Mouse (Mus musculus): ENCODE data around the gene Rgs7.

Rgs7 gene

DNA sequence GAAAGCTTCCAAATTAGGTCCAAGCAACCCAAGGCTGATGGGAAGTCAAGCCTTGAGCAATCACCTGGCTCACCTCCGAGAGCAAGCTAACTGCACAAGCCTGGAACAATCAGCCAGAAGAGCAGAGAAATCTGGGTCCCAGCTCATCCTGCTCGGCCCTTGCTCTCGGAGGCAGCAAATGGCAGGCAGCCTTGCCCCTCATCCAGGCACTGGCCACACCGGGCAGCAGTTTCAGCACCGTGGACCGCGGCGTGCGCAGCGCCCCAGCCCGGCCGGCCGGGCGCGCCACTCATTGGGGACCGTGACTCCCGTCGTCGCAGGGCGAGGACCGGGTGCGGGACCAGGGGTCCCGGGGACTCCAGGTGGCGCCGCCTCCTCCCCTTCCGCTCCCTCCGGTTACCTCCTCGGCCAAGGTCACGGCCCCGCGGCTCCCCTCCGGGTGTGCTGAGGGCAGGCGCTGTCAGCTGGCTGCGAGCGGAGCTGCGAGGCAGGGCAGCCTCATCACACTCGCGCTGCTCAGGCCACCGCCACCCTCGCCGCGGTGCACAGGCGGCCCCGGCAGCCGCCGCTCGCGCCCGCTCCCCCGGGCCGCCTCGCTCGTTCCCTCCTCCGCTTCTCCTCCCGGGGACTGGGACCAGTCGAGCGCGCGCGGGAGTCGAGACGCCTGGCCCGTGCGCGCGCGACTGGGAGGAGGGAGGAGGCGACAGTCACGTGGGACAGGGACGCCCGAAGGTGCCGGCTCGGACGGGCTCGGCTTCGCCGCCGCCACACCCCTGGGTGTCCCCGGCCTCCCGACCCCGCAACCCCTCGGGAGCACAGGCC lies at the start of gene Rgs7:
TSS of gene Rgs7 (minus strand) at position 640 of the 822 bp plus-strand sequence.
- DNase-seq (ENCODE audit: extremely low spot score, low read depth, low spot score), result no peak

DNA sequence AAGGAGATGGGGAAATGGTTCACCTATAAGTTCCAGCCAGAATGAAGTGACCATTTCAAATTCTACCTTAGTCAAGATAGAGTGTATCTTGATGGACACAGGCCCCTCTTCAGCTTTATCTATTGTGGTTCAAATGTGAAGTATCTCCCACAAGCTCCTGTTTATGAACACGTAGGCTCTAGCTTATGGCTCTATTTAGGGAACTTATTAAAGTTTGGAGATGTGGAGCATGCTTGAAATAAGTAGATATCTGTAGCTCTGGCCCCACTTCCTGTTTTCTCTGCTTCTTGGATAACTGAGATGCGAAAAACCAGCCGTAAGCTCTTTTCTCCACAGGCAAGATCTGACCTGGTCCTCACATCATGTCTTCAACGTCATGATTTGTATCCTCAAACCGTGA lies 48.4 kb upstream of the Rgs7 start:
- no peak for DNase-seq (ENCODE audit: extremely low spot score, low read depth, low spot score)

DNA sequence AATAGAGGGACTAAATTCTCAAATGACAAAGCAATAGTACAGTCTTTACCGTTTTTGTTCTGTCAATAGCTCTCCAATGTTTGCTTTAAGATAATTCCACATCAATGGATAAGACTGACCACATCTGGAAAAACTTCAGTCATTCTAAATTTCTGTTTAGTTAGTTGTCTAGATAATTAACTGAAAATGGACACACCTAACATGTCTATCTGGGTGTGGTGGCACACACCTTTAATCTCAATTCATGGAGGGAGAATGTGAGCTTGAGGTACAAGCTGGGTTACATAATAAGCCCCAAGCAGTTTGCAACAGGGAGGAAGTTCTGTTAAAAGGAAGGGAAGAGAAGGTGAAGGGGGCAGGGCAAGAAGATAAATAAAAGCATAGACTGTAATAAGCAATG lies 45.0 kb upstream of the Rgs7 start:
- no peak for DNase-seq (ENCODE audit: extremely low spot score, low read depth, low spot score)

DNA sequence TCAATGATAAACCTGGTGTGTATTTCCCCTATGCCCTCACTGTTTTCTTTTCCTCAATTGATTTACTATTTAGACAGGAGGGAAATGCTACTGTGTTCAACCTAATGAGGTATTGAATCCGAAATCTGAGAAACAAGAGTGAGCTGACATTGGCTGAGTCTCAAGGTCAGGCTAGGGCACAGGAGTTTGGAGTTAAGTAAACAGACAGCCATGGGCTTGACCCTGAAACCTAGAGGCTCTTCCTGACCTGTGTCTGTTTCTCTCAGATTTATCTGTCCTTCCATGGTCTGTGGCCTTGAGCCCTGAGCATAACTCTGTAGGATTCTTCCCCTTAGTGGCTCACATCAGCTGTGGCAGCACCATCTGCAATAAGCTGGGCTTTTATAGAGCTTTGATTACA lies 37.6 kb upstream of the Rgs7 start:
- no peak for DNase-seq (ENCODE audit: extremely low spot score, low read depth, low spot score)

DNA sequence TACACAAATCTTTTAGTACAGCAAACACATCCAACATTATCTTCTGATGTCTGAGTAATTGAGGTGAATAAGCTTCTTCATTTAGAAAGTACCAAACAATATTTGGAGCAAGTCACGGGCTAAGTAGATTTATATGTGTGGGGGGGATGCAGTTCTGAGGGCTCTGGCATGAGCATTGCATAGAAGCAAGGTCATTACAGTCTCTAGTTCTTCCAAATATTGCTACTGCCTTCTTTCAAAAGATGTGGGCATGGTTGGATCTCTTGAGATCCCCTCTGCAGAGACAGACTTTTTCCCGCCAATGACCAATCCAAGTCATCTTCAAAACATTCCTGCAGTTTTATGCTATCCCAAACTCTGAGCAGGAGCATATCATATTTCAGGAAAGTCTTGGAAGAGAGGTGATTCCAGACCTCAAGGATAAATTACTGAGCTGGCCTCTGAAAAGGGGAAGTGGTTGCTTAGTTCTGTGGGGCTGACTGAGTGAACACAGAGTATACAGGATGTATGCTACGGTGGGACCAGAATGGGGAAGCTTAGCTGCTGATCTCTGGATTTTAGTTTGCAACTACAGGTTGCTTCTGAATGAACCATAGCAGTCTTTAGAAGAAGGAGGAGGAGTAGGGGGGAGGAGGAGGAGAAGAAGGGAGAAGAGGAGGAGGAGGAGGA lies 32.5 kb upstream of the Rgs7 start:
- DNase-seq (ENCODE audit: extremely low spot score, low read depth, low spot score), result no peak

DNA sequence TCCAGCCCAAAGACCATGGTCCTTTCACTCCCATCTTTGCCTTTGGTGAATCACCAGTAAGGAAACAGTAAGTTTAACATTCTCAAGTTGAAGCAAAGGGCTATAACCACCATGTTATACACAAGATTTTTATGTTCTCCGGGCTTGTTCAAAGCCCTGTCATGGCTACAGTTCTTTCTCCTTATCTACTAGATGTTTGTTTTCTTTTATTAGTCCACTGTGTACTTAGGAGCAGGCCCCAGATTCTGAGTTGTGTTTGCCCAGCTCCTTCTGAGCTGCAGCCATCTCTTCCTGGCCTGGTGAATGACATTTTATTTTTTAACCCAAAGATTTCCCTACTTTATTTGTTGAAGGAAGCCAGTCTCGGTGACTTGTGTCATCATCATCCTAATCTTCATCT lies 31.3 kb upstream of the Rgs7 start:
- DNase-seq (ENCODE audit: extremely low spot score, low read depth, low spot score), result no peak

DNA sequence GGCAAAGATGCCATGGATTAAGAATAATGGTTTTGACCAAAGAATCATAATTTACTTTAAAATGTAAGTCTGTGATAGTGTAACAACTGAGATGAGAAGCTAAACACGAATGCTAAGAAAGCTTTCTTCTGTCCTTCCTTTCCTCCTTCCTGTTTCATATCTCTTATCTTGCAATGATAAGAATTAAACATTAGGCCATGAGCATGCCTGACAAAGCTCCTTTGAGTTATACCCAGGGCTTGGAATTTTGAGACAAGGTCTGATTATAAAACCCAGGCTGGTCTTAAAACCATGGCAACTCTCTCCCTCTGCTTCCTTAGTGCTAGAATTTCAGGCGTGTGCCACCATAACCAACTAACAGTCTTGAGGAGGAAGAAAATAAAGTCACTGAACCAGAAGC lies 22.2 kb upstream of the Rgs7 start:
- DNase-seq (ENCODE audit: extremely low spot score, low read depth, low spot score), result no peak

DNA sequence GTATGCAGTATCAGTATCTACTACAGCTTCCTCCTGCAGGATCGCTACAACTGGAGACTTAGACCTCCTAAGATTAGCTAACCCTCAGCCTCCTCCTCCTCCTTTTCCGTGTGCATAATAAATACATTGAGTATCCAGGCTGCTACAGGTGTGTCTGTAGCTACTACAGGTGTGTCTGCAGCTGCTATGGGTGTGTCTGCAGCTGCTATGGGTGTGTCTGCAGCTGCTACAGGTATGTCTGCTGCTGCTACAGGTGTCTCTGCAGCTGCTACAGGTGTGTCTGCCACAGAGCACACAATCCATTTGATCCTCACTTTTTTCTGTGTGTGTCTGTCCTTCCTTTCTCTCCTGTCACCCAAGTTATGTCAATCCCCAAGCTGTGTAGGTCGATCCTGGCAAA lies 19.9 kb upstream of the Rgs7 start:
- no peak for DNase-seq (ENCODE audit: extremely low spot score, low read depth, low spot score)

DNA sequence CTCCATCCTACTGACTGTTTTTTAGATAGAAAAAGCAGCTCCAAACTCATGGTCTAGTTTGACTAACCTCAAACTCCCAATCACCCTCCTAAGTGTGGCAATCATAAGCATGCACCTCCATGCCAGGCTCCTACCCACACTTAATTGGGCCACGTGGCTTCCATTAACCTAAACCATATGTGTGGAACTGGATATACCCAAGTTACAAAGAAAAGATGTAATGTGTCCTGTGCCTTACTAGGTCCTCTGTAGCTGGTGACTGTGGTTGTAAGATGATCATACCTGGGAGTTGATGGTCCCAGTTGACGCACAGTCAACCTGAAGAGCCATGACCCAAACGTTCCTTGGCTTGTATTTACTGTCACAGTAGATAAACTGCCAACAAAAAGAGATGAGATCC lies 17.7 kb upstream of the Rgs7 start:
- DNase-seq (ENCODE audit: extremely low spot score, low read depth, low spot score), result no peak

DNA sequence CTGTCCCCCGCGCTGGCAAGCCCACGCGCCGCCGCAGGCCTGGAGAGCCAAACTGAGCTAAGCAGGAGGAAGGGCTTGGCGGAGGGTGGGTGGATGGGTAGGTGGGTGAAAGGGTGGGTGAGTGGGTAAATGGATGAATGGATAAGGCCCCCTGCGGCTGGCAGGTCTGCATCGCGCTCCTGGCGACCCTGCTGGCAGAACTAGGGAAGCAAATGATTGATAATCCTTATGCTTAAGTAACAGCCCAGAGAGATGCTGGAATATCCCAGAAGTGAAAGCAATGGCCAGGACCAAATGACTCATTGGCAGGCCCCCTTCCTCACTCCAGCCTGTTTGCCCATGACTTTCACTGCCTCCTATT lies 363 bp upstream of the Rgs7 start:
- no peak for DNase-seq (ENCODE audit: extremely low spot score, low read depth, low spot score)

DNA sequence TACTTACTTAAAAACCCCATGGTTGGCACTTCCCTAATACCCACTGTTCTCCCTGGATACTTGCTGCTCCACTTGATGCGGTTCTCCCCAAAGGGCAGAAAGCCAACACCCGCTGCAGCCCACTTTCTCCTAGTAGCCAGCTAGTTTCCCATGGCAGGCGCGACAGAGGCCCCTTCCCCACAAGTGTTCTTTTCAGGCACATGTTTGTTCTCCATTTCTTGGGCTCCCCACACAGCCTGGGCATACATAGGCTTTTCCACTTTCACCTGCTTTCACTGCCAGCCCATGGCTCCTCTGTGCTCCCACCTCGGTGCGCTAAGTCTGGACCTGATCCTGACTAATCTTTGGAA lies 814 bp downstream of the Rgs7 start:
- no peak for DNase-seq (ENCODE audit: extremely low spot score, low read depth, low spot score)

DNA sequence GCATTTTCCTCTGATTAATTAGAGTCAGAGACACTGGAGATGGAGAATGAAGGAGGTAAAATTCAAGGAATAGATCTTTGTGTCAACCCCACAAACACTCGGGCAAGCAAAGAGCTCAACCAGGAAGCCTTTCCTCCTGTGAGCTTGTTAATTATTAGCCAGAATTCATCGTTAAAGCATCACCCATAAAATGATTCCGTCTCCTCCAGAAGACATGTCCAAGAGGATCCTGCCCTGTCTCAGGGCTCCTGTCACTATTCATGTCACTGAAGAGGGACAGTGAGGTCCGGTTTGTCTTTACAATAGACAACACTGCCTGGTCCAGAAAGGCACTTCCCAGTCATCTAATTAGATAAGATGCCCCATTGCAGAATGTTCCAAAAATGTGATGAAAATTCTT lies 7.2 kb downstream of the Rgs7 start:
- DNase-seq (ENCODE audit: extremely low spot score, low read depth, low spot score), result no peak

DNA sequence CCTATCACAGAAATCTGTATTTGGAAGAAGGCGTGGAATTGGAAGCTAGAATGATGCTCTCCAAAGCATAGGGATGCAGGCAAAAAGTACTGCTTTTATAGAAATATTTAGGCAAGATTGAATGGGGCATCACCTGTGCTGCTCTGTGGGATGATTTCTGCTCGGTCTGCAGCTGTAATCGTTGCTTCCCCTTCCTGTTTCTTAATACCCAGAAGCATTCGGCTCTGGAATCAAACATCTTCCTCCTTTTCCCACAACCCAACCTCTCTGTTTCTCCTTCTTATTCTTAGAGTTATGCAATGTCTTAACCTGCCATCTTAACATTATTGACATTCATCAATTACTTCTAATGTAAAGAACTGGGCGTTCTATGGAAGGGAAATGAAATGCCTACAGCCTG lies 19.2 kb downstream of the Rgs7 start:
- no peak for DNase-seq (ENCODE audit: extremely low spot score, low read depth, low spot score)

DNA sequence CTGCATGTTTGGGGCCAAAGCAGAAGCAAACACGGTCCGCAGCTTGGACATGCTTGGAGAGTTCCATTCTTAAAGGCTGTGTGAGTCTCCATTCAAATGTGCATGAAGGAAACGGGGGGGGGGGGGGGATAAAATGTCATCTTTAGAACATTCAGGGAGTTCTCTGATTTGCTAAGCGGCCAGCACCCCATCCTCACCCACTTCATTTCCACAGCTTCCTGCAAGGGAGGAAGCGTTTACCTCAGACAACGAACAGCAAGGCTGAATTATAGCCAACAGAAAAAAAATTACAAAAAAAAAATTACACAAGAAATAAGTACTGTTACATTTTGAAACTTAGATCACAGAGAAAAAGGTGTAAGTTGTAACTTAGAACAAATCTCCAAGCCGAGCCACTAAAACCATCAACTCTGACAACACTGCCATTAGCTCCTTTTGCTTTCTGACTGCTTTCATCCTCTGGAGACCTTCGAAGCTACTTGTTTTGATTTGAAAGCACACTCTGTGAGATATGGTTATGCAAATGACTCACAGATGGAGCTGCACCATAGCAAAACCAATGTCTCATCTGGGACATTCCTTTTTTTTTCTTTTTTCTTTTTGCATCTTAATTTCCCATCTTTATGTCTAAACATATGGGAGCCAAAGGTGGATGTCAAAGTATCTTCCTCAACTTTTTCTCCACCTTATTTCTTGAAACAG lies 23.1 kb downstream of the Rgs7 start:
- DNase-seq (ENCODE audit: extremely low spot score, low read depth, low spot score), result no peak

DNA sequence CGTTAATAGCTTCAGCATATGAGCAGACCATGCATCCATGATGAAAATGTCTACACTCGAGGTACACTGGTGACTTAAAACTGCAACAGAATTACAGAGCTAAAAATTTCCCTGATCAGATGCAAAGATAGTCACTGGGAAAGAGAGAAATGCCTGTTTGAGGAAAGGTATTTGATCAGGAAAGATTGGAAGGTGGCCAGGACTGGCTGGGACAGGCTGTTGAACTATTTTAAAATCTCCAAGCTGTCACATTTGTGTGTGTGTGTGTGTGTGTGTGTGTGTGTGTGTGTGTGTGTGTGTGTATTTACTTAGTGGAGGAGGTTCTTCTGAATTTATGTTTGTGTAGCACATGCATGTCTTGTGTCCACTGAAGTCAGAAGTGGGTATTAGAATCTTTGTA lies 27.7 kb downstream of the Rgs7 start:
- DNase-seq (ENCODE audit: extremely low spot score, low read depth, low spot score), result no peak

DNA sequence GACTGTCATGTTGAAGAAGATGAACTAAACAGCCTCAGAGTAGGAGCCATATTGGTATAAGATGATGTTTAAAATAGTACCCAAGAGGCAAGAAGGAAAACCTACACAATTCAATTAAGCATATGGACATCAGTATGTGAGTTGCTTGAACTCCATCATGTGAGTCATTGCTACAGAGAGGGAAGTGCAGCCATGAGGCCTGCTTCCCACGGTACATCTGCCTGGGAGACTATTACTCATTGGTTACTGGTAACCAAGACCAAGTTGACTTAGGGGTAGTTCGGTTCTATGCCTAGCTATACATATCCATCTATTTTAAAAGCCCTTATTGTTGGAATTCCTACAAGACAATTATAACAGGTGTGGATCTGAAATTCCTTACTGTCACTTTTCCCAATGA lies 29.9 kb downstream of the Rgs7 start:
- DNase-seq (ENCODE audit: extremely low spot score, low read depth, low spot score), result no peak

DNA sequence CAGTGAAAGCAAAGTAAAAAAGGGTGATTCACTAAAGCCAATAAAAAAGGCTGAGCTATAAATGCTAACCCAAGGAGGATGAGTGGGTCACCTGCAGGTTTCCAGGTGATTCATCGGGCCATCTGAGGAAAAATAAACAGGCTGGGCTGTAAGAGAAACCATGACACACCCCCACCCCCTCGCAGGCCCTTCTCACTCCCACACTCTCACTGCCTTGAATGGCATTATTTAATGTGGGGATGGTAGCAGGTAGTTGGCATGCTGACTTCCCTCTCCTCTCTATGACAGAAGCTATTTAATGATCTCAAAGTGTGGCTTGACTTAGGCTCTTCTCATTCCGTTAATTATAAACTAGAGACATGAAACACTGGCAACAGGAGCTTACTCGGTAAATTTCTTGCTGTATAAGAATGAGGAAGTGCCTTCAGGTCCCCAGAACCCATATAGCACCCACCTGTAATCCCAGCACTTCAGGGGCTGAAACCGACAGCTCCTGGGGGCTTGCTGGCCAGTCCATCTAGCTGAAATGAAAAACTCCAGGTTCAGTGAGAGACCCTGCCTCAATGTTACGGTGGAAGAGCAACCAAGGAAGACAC lies 38.2 kb downstream of the Rgs7 start:
- no peak for DNase-seq (ENCODE audit: extremely low spot score, low read depth, low spot score)

DNA sequence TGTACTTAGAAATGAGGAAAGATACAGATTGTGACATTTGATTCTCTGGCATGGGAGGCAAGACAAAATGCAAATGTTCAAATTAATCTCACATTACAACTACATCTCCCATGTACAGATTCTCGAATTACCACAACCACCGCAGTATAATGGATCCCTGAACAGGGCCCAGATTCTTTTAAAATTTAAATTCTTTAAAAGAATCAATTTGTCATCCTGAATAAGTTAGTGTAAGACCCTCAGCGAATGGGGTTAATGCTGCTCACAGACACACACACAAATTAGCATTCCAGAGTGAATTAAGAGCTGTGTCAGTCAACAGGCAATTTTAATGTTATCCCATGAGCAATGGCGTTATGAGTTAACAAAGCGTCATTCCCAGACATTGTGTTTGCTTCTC lies 44.3 kb downstream of the Rgs7 start:
- no peak for DNase-seq (ENCODE audit: extremely low spot score, low read depth, low spot score)

DNA sequence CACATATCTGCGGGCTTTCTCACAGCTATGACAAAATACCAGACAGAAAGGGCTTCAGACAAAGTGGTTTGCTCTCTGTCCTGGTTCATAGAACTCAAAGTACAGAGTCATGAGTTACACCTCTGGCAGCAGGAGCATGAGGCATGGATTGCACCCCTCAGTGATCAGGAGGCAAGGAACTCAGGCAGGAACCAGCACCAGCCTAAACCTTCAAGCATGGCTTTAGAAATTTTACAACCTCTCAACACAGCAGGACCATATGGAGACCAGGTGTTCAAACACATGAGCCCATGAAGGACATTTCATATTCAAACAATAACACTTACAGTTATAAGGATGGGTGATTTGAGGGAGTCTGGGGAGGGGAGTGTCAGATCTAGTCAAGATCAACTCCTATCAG lies 49.4 kb downstream of the Rgs7 start:
- no peak for DNase-seq (ENCODE audit: extremely low spot score, low read depth, low spot score)

DNA sequence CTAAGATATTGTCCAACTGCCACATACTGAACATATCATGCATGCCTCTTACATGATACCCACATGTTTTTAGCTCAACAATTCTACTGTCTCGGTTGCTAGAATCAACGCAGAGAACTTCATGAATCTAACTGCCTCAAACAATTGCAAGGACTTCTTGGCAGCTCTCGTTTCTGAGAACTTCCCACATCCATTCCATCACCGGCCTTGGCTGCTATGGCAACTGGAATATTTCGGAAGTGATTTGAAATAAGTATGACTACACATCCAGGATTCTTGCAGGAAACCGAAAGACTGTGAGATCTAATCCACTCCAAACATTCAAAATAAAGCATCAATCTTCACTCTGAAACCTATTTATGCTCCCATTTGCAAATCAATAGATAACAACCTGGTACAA lies 50.3 kb downstream of the Rgs7 start:
- DNase-seq (ENCODE audit: extremely low spot score, low read depth, low spot score), result no peak

DNA sequence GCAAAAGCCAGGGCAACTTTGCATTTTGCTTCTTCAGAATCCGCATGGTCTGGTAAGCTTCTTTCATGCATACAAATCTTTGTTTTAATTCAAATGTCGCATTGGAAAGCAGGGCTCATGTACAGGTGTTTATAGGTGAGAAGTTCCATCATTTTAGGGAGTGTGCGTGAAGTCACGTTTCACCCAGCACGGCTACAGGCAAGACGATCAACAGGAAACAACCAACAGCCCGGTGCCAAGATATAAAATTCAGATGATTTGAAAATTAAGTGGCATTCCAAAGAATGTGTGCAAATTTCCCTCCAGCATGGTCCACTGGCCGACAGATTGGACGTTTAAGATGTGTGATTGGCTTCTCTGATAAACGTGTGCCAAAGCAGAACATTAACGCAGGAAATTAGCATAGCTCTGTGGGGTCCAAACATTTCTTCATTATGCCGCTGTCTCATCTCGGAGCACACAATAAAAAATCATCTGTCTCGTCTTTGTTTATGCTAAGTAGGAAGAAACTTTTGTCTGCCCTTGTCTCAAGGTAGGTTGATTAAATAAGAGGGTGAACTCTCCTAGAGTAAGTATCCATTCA lies 58.6 kb downstream of the Rgs7 start:
- no peak for DNase-seq (ENCODE audit: extremely low spot score, low read depth, low spot score)

DNA sequence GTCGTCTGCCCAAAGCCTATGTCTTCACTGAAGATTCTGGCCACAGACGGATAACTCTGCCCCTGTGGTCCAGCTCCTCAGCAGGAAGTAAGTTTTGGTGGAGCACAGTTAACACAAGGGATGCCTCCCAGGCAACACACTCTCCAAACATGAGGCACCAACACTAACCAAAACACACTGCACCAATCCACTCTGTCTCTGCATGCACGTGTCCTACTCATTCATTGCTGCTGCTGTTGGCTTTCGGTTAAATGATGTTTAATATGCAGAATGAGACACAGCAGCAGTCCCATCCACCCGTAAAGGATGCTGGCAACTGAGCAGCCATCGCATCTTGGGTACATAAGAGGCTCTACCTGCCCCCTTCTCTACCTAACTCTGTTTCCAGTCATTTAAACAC lies 59.2 kb downstream of the Rgs7 start:
- DNase-seq (ENCODE audit: extremely low spot score, low read depth, low spot score), result no peak

Measured in hindlimb bud, embryonic 11.5 days (tissue).